Comparison of ENCODE assay signal across 8 mouse cellular contexts in the genomic region with DNA sequence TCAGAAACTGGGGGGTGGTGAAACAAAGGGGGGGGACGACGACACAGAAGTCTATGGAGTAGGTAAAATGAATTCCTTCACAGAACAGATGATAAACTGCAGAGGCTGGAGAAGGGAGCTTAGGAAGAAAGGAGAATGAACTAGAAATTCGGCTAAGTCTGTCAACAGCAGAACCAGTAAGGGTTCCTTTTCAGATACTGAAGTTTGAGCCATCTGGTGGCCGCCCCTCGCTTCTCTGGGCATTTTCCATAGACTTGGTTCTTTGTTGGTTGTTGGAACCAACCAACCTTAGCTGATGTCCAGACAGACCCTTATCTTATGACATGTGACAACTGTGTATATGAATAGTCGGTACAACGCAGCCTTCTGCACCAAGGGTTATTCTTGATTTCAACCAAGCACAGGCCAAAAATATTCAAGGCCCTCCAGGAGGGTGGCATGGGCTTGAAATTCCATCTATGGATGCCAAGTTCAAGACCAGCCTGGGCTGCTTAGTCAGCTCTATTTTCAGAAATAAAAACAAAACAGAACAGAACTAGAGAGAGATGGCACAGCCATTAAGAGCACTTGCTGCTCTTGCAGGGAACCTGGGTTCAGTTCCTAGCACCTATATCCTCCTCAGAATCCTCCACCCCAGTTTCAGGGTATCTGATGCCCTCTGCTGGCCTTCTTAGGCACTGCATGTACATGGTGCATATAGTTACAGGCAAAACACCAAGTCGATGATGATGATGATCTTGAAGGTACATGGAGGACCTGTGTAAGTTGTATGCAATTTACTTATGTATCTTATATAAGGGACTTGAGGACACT. TPM values are rescaled to one million over a fixed set of nuclear protein-coding genes. Genes with fewer than 3 reads are reported as not detected.
DNase-seq lines count a peak whose midpoint lies in the region; ATAC-seq and TF ChIP-seq lines count a peak whose summit lies in the region.

No protein-coding gene starts in this region.

- no peak for DNase-seq in kidney, adult 11 months
- peak; percentile 67 for DNase-seq in NIH3T3 (ENCODE audit: low read depth)
- no peak for DNase-seq in liver, adult 2 months (ENCODE audit: extremely low read depth, low read depth, low spot score)
- no peak for DNase-seq in gastrocnemius, adult 8-10 months (ENCODE audit: low spot score in 2 of 2)
- no peak for DNase-seq in frontal cortex, adult 2 months (ENCODE audit: extremely low spot score in 1 of 2, low spot score in 1 of 2)

- H3K4me3 ChIP-seq in kidney, embryonic 14.5 days (ENCODE audit: low read length), result peak overlapping the region; percentile 54; the same call in 1 of the 2 replicates
- peak overlapping the region; percentile 68 for H3K4me3 ChIP-seq in heart, embryonic 13.5 days
- no peak overlapping the region for H3K4me3 ChIP-seq in liver, adult 2 months (ENCODE audit: insufficient read depth, low read depth, low read length)
- H3K4me3 ChIP-seq in neural tube, embryonic 13.5 days, result peak overlapping the region; percentile 81

- peaks cover 33% of the 10 kb centered on the region for H3K4me1 ChIP-seq in kidney, embryonic 14.5 days (ENCODE audit: control insufficient read depth, insufficient read depth, low read length)
- H3K4me1 ChIP-seq in heart, embryonic 13.5 days, result peaks cover 70% of the 10 kb centered on the region
- peaks cover 5% of the 10 kb centered on the region for H3K4me1 ChIP-seq in liver, adult 2 months (ENCODE audit: control insufficient read depth, insufficient read depth, low read length)
- H3K4me1 ChIP-seq in neural tube, embryonic 13.5 days (replicated peaks), result peaks cover 73% of the 10 kb centered on the region

- H3K27me3 ChIP-seq in kidney, embryonic 14.5 days (ENCODE audit: control insufficient read depth, insufficient read depth, low read length), result no peaks in the 10 kb centered on the region
- H3K27me3 ChIP-seq in heart, embryonic 13.5 days (replicated peaks), result no peaks in the 10 kb centered on the region
- no peaks in the 10 kb centered on the region; the same call in 1 of the 2 replicates for H3K27me3 ChIP-seq in liver, adult 2 months (ENCODE audit: control insufficient read depth, insufficient read depth, low read length)
- no peaks in the 10 kb centered on the region for H3K27me3 ChIP-seq in neural tube, embryonic 13.5 days

- H3K79me2 ChIP-seq in liver, adult 2 months (ENCODE audit: control insufficient read depth, insufficient read depth, low read length), result no peaks in the 10 kb centered on the region

- ATAC-seq in kidney, embryonic 14.5 days (ENCODE audit: low FRiP score, low TSS enrichment), result no peak
- ATAC-seq in heart, embryonic 13.5 days (ENCODE audit: extremely low read depth, insufficient number of reproducible peaks, low FRiP score, low TSS enrichment), result no peak
- no peak for ATAC-seq in neural tube, embryonic 13.5 days (ENCODE audit: low read depth)

- no peak for TF ChIP-seq POLR2A in liver, adult 2 months (IDR thresholded peaks at IDR 0.05; ENCODE audit: extremely low read depth, insufficient read depth, low read length)

- 0 out of 2 replicates have a peak overlapping the region, but pooled peaks have one; percentile 8 for H3K9ac ChIP-seq in kidney, embryonic 14.5 days (ENCODE audit: low read depth, low read length)
- H3K9ac ChIP-seq in heart, embryonic 13.5 days, result peak overlapping the region; percentile 91
- H3K9ac ChIP-seq in liver, adult 2 months (ENCODE audit: low read depth, low read length), result no peak overlapping the region
- peak overlapping the region; percentile 95 for H3K9ac ChIP-seq in neural tube, embryonic 13.5 days

- TF ChIP-seq CTCF in liver, adult 2 months (IDR thresholded peaks at IDR 0.05; ENCODE audit: low read depth, low read length), result peak; percentile 26; the same call in 1 of the 2 replicates

- H3K36me3 ChIP-seq in kidney, embryonic 14.5 days (ENCODE audit: control insufficient read depth, insufficient read depth, low read length), result peaks cover 27% of the 10 kb centered on the region
- peaks cover 53% of the 10 kb centered on the region for H3K36me3 ChIP-seq in heart, embryonic 13.5 days
- H3K36me3 ChIP-seq in liver, adult 2 months (ENCODE audit: control insufficient read depth, insufficient read depth, low read length), result no peaks in the 10 kb centered on the region
- H3K36me3 ChIP-seq in neural tube, embryonic 13.5 days, result peaks cover 48% of the 10 kb centered on the region

- peak overlapping the region; percentile 74; the same call in 1 of the 2 replicates for H3K27ac ChIP-seq in kidney, embryonic 14.5 days (ENCODE audit: low read depth, low read length)
- H3K27ac ChIP-seq in heart, embryonic 13.5 days (replicated peaks), result peak overlapping the region; percentile 97
- H3K27ac ChIP-seq in liver, adult 2 months (replicated peaks; ENCODE audit: insufficient read depth, low read depth, low read length), result peak overlapping the region; percentile 79
- peak overlapping the region; percentile 98; the same call in 1 of the 2 replicates for H3K27ac ChIP-seq in neural tube, embryonic 13.5 days (replicated peaks)

- no peaks in the 10 kb centered on the region for H3K9me3 ChIP-seq in kidney, embryonic 14.5 days (ENCODE audit: control insufficient read depth, low read length)
- no peaks in the 10 kb centered on the region for H3K9me3 ChIP-seq in heart, embryonic 13.5 days
- no peaks in the 10 kb centered on the region for H3K9me3 ChIP-seq in neural tube, embryonic 13.5 days

- WGBS in kidney, embryonic 14.5 days, result 78% methylated on average over 8 of the region's 8 CpGs
- 53% methylated on average over 8 of the region's 8 CpGs for WGBS in heart, embryonic 13.5 days
- WGBS in liver, adult 2 months, result 69% methylated on average over 8 of the region's 8 CpGs
- 86% methylated on average over 8 of the region's 8 CpGs for WGBS in neural tube, embryonic 13.5 days

- H3K4me2 ChIP-seq in kidney, embryonic 14.5 days (replicated peaks; ENCODE audit: low read depth, low read length), result peak overlapping the region; percentile 58; the same call in 1 of the 2 replicates
- H3K4me2 ChIP-seq in heart, embryonic 13.5 days, result peak overlapping the region; percentile 96
- H3K4me2 ChIP-seq in neural tube, embryonic 13.5 days, result peak overlapping the region; percentile 100

RNA-seq across cellular contexts. Expression of a gene that starts 5.7 kb away (rescaled TPM):
- polyA plus RNA-seq in kidney, embryonic 14.5 days (2014; fragmentation: Nextera tagmentation; extraction: Ambion mirVana), result 19.1 and 21.1 TPM in 2 replicates
- 19.8 and 21.0 TPM in 2 replicates for polyA plus RNA-seq in heart, embryonic 13.5 days (2015; fragmentation: Nextera tagmentation; extraction: Ambion mirVana)
- 2.0 and 3.8 TPM in 2 replicates for total RNA-seq in liver, adult 2 months (2014; rRNA removed)
- 4.7 and 5.5 TPM in 2 replicates for polyA plus RNA-seq in liver, adult 2 months (2012; rRNA removed)
- 28.9 and 33.6 TPM in 2 replicates for polyA plus RNA-seq in neural tube, embryonic 13.5 days (2015; fragmentation: Nextera tagmentation; extraction: Ambion mirVana)
- 1 to 10 TPM; 2.4 to 4.7 (median 3.3) TPM for total RNA-seq in gastrocnemius, adult 8-10 months (2022)
- polyA plus RNA-seq in frontal cortex, adult 2 months (2012; rRNA removed), result 12.6 and 13.0 TPM in 2 replicates

RNA-seq across cellular contexts. Expression of a gene that starts 8.5 kb away (rescaled TPM):
- 37.8 and 50.0 TPM in 2 replicates for polyA plus RNA-seq in kidney, embryonic 14.5 days (2014; fragmentation: Nextera tagmentation; extraction: Ambion mirVana)
- 22.8 and 27.7 TPM in 2 replicates for polyA plus RNA-seq in heart, embryonic 13.5 days (2015; fragmentation: Nextera tagmentation; extraction: Ambion mirVana)
- 18.5 and 25.8 TPM in 2 replicates for total RNA-seq in liver, adult 2 months (2014; rRNA removed)
- polyA plus RNA-seq in liver, adult 2 months (2012; rRNA removed), result 41.4 and 52.2 TPM in 2 replicates
- polyA plus RNA-seq in neural tube, embryonic 13.5 days (2015; fragmentation: Nextera tagmentation; extraction: Ambion mirVana), result 31.0 and 39.6 TPM in 2 replicates
- 10 to 100 TPM; 13.5 to 16.8 (median 16.0) TPM for total RNA-seq in gastrocnemius, adult 8-10 months (2022)
- 42.6 and 50.6 TPM in 2 replicates for polyA plus RNA-seq in frontal cortex, adult 2 months (2012; rRNA removed)

RNA-seq across cellular contexts. Expression of a gene that starts 10.0 kb away (rescaled TPM):
- polyA plus RNA-seq in kidney, embryonic 14.5 days (2014; fragmentation: Nextera tagmentation; extraction: Ambion mirVana), result 53.2 and 65.2 TPM in 2 replicates
- 43.5 and 50.5 TPM in 2 replicates for polyA plus RNA-seq in heart, embryonic 13.5 days (2015; fragmentation: Nextera tagmentation; extraction: Ambion mirVana)
- total RNA-seq in liver, adult 2 months (2014; rRNA removed), result 0.18 and 2.4 TPM in 2 replicates
- polyA plus RNA-seq in liver, adult 2 months (2012; rRNA removed), result 1.4 and 2.4 TPM in 2 replicates
- 28.2 and 29.0 TPM in 2 replicates for polyA plus RNA-seq in neural tube, embryonic 13.5 days (2015; fragmentation: Nextera tagmentation; extraction: Ambion mirVana)
- 1 to 10 TPM in 2 of 4 experiments, under 1 TPM in 2; 0.52 to 2.6 (median 1.4) TPM for total RNA-seq in gastrocnemius, adult 8-10 months (2022)
- polyA plus RNA-seq in frontal cortex, adult 2 months (2012; rRNA removed), result 8.8 and 9.0 TPM in 2 replicates

RNA-seq across cellular contexts. Expression of a gene that starts 26.1 kb away (rescaled TPM):
- 36.2 and 41.5 TPM in 2 replicates for polyA plus RNA-seq in kidney, embryonic 14.5 days (2014; fragmentation: Nextera tagmentation; extraction: Ambion mirVana)
- 25.2 and 31.3 TPM in 2 replicates for polyA plus RNA-seq in heart, embryonic 13.5 days (2015; fragmentation: Nextera tagmentation; extraction: Ambion mirVana)
- 4.9 and 7.0 TPM in 2 replicates for total RNA-seq in liver, adult 2 months (2014; rRNA removed)
- polyA plus RNA-seq in liver, adult 2 months (2012; rRNA removed), result 35.3 and 37.4 TPM in 2 replicates
- 45.1 and 50.5 TPM in 2 replicates for polyA plus RNA-seq in neural tube, embryonic 13.5 days (2015; fragmentation: Nextera tagmentation; extraction: Ambion mirVana)
- 10 to 100 TPM; 52.7 to 68.7 (median 62.6) TPM for total RNA-seq in gastrocnemius, adult 8-10 months (2022)
- polyA plus RNA-seq in frontal cortex, adult 2 months (2012; rRNA removed), result 107 and 119 TPM in 2 replicates

RNA-seq across cellular contexts. Expression of a gene that starts 29.8 kb away (rescaled TPM):
- 13.1 and 16.5 TPM in 2 replicates for polyA plus RNA-seq in kidney, embryonic 14.5 days (2014; fragmentation: Nextera tagmentation; extraction: Ambion mirVana)
- polyA plus RNA-seq in heart, embryonic 13.5 days (2015; fragmentation: Nextera tagmentation; extraction: Ambion mirVana), result 17.7 and 18.4 TPM in 2 replicates
- total RNA-seq in liver, adult 2 months (2014; rRNA removed), result 3.0 and 3.5 TPM in 2 replicates
- polyA plus RNA-seq in liver, adult 2 months (2012; rRNA removed), result 1.7 and 2.4 TPM in 2 replicates
- polyA plus RNA-seq in neural tube, embryonic 13.5 days (2015; fragmentation: Nextera tagmentation; extraction: Ambion mirVana), result 7.2 and 9.6 TPM in 2 replicates
- 1 to 10 TPM; 3.2 to 5.0 (median 4.0) TPM for total RNA-seq in gastrocnemius, adult 8-10 months (2022)
- 9.9 and 11.0 TPM in 2 replicates for polyA plus RNA-seq in frontal cortex, adult 2 months (2012; rRNA removed)
